Mouse (Mus musculus): ENCODE results near the gene Smim13.

- TF ChIP-seq CTCF (IDR thresholded peaks at IDR 0.05; ENCODE audit: control insufficient read depth, insufficient read depth, insufficient read length) (no peak), MYOG (IDR thresholded peaks at IDR 0.05; ENCODE audit: control insufficient read depth, extremely low read depth, insufficient read length) (no peak), MAX (IDR thresholded peaks at IDR 0.05) (no peak), CEBPB (IDR thresholded peaks at IDR 0.05; ENCODE audit: low read depth) (no peak)
Observed at GRCm38 (mm10) chr13:41256126-41256525, 6.5 kb downstream of the Smim13 start.

Measured in C2C12 (cell line).